Mouse (Mus musculus) CH12.LX (cell line): ENCODE data around the gene Lama2.

ENCODE experiments used
- CHD2 ChIP-seq: IDR thresholded peaks from 2 replicates; pipeline ENCODE4 v1.6.1; 2011; ENCODE audit warnings: low read length, improper control_type of control experiment
- CTCF ChIP-seq, 2 experiments: IDR thresholded peaks in 1 of 2; conservative IDR thresholded peaks in 1 of 2; 2 replicates each; pipeline ENCODE4 v1.5.1; 2011 to 2012; ENCODE audit warnings: low read depth in 2 of 2, low read length in 2 of 2, improper control_type of control experiment in 1 of 2, inconsistent platforms in 1 of 2, mild to moderate bottlenecking in 1 of 2, moderate library complexity in 1 of 2
- E2F4 ChIP-seq: IDR thresholded peaks from 2 replicates; pipeline ENCODE4 v1.6.1; 2011; ENCODE audit warnings: low read depth, low read length, improper control_type of control experiment; ENCODE audit not compliant: insufficient replicate concordance
- EP300 ChIP-seq: IDR thresholded peaks from 2 replicates; pipeline ENCODE4 v1.6.1; 2011; ENCODE audit warnings: low read length, improper control_type of control experiment
- HCFC1 ChIP-seq: IDR thresholded peaks from 2 replicates; pipeline ENCODE4 v1.6.1; 2012; ENCODE audit warnings: low read depth, mild to moderate bottlenecking, inconsistent platforms, low read length, improper control_type of control experiment
- JUN ChIP-seq: IDR thresholded peaks from 2 replicates; pipeline ENCODE4 v1.6.1; 2011; ENCODE audit warnings: low read depth, mild to moderate bottlenecking, low read length, improper control_type of control experiment, moderate library complexity; ENCODE audit not compliant: insufficient read depth
- MAX ChIP-seq: IDR thresholded peaks from 2 replicates; pipeline ENCODE4 v1.6.1; 2011; ENCODE audit warnings: low read length, improper control_type of control experiment
- MEF2A ChIP-seq: IDR thresholded peaks from 2 replicates; pipeline ENCODE4 v1.6.1; 2014; ENCODE audit warnings: low read depth, mild to moderate bottlenecking, inconsistent platforms, low read length, improper control_type of control experiment, borderline replicate concordance
- POLR2A ChIP-seq: IDR thresholded peaks from 2 replicates; pipeline ENCODE4 v1.6.1; 2011; ENCODE audit warnings: low read depth, mild to moderate bottlenecking, improper control_type of control experiment, low read length
- POLR2AphosphoS2 ChIP-seq: IDR thresholded peaks from 2 replicates; pipeline ENCODE4 v1.6.1; 2011; ENCODE audit warnings: low read depth, low read length, improper control_type of control experiment
- SMC3 ChIP-seq: IDR thresholded peaks from 2 replicates; pipeline ENCODE4 v1.6.1; 2011; ENCODE audit warnings: low read depth, low read length, improper control_type of control experiment

DNA sequence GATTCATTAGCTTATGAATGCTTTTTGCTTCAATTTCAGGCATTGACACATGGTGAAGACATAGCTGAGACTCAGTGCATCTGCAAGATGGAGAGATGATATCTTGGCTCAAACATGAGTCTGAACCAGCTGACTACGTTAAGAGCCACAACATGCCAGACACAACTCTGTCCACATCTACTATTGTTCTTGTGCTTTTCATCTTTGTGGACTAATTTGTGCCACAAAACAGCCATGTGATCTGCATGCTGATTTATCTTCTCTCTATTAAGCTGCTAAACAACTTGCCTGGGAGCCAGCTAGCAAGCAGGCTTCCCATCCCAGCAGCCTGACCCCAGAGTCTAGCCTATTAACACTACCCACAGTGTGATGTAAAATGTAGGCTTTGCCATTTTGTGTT is 151.3 kb downstream of the Lama2 start:
- TF ChIP-seq CTCF (conservative IDR thresholded peaks at IDR 0.05 in 1 of 2, IDR thresholded peaks at IDR 0.05 in 1 of 2; ENCODE audit: low read depth in 2 of 2, low read length in 2 of 2) (no peak), E2F4 (no peak), EP300 (no peak), MAX (no peak), JUN (no peak), MEF2A (no peak), POLR2AphosphoS2 (no peak), CHD2 (no peak), HCFC1 (no peak), SMC3 (no peak), POLR2A (no peak)
